Mouse (Mus musculus) T-helper 1 cell (primary cell): ENCODE measurements around the gene Ciao2a.

Experiments
- in situ Hi-C: fragments of 300-600 bp; cut with MboI, MseI; formaldehyde crosslinking; loops from one replicate; pipeline ENCODE4 v1.15.1; 2025; ENCODE audit warnings: high pct_unique_total_duplicates

Ciao2a gene

GRCm38 (mm10) chr9:66120106-66120505 lies 6.3 kb upstream of the Ciao2a start:
- in situ Hi-C loops, result no loop called here

- in situ Hi-C loops, result no loop called here
These were observed 5.5 kb upstream of the Ciao2a start for GRCm38 (mm10) chr9:66120945-66121344.

GRCm38 (mm10) chr9:66121421-66121820 lies 5.0 kb upstream of the Ciao2a start:
- in situ Hi-C loops, result no loop called here

GRCm38 (mm10) chr9:66123648-66124047 lies 2.8 kb upstream of the Ciao2a start:
- in situ Hi-C loops, result no loop called here

- in situ Hi-C loops, result no loop called here
These were observed 2.3 kb upstream of the Ciao2a start for GRCm38 (mm10) chr9:66124111-66124531.

- in situ Hi-C loops, result no loop called here
These were observed 1.5 kb upstream of the Ciao2a start for GRCm38 (mm10) chr9:66124681-66125542.

GRCm38 (mm10) chr9:66125543-66126455 lies 612 bp upstream of the Ciao2a start:
- in situ Hi-C loops, result no loop called here

GRCm38 (mm10) chr9:66127193-66127546 lies 759 bp downstream of the Ciao2a start:
- in situ Hi-C loops, result no loop called here

GRCm38 (mm10) chr9:66127884-66128283 lies 1.5 kb downstream of the Ciao2a start:
- in situ Hi-C loops, result no loop called here

GRCm38 (mm10) chr9:66131466-66131865 lies 5.1 kb downstream of the Ciao2a start:
- in situ Hi-C loops, result no loop called here

- in situ Hi-C loops, result no loop called here
These were observed 9.6 kb downstream of the Ciao2a start for GRCm38 (mm10) chr9:66135967-66136366.

GRCm38 (mm10) chr9:66138193-66138592 lies 11.8 kb downstream of the Ciao2a start:
- in situ Hi-C loops, result no loop called here

GRCm38 (mm10) chr9:66142265-66142664 lies 15.9 kb downstream of the Ciao2a start:
- in situ Hi-C loops, result no loop called here

GRCm38 (mm10) chr9:66144248-66144647 lies 17.8 kb downstream of the Ciao2a start:
- in situ Hi-C loops, result no loop called here

- in situ Hi-C loops, result no loop called here
These were observed 19.7 kb downstream of the Ciao2a start for GRCm38 (mm10) chr9:66146141-66146540.

- in situ Hi-C loops, result no loop called here
These were observed 25.6 kb downstream of the Ciao2a start for GRCm38 (mm10) chr9:66152011-66152410.

- in situ Hi-C loops, result no loop called here
These were observed 27.2 kb downstream of the Ciao2a start for GRCm38 (mm10) chr9:66153594-66153993.

- in situ Hi-C loops, result no loop called here
These were observed 27.6 kb downstream of the Ciao2a start for GRCm38 (mm10) chr9:66154013-66154412.

- in situ Hi-C loops, result no loop called here
These were observed 29.1 kb downstream of the Ciao2a start for GRCm38 (mm10) chr9:66155534-66155933.

GRCm38 (mm10) chr9:66157958-66158830 lies 31.8 kb downstream of the Ciao2a start, which contains the start of gene Dapk2:
Gene Dapk2 (plus strand): TSS chr9:66158223.
- in situ Hi-C loops, result no loop called here

- in situ Hi-C loops, result no loop called here
These were observed 32.5 kb downstream of the Ciao2a start for GRCm38 (mm10) chr9:66158885-66159430.
